Mouse (Mus musculus) liver, embryonic 14.5 days (tissue): ENCODE data around the gene Myof.

Experiments
- CTCF ChIP-seq: IDR thresholded peaks from 2 replicates; pipeline ENCODE4 v1.5.1; 2016; ENCODE audit warnings: antibody characterized with exemption, low read depth, control low read depth
- EP300 ChIP-seq: IDR thresholded peaks from 2 replicates; pipeline ENCODE4 v1.6.1; 2016; ENCODE audit warnings: antibody characterized with exemption, low read depth

GRCm38 (mm10) chr19:38045198-38045597, 1.8 kb upstream of the Myof start:
- TF ChIP-seq EP300 (no peak), CTCF (no peak)
